In genomic region chr19:56389879-56390278, GRCm38 (mm10) we compare ENCODE assay signal across 11 mouse cellular contexts. TPM values are rescaled to one million over a fixed set of nuclear protein-coding genes. Genes with fewer than 3 reads are reported as not detected.
A peak's percentile ranks its signal among the peaks of the same experiment; 100 is the strongest.
DNase-seq lines count a peak whose midpoint lies in the region; ATAC-seq and TF ChIP-seq lines count a peak whose summit lies in the region.
"Had no signal": no experiment of that assay in that cellular context is flagged by ENCODE, and none has a peak within 500 bp of the region (broad histone marks: within the 10 kb centered on the region; RNA-seq: fewer than 3 reads in every experiment).

Gene Nrap (minus strand): TSS chr19:56390037.

- no peak for DNase-seq in lung, embryonic 14.5 days
- DNase-seq in lung, postnatal 10 days = no peak
- DNase-seq in heart, adult 8-10 months (ENCODE audit: low spot score) = peak; percentile 57
- DNase-seq in heart, postnatal 25 days (ENCODE audit: low spot score) = no peak
- DNase-seq in MN1 (ENCODE audit: low spot score) = no peak
- DNase-seq in layer of hippocampus, postnatal 25 days (ENCODE audit: extremely low spot score in 1 of 2, low spot score in 1 of 2) = no peak
- no peak for DNase-seq in forebrain, embryonic 14.5 days (ENCODE audit: low spot score)
- DNase-seq: adrenal gland, adult 8-10 months; thymus, postnatal 14 days had no signal

- H3K4me3 ChIP-seq in lung, embryonic 14.5 days (ENCODE audit: low read depth, low read length) = no peak within 1 kb of the TSS
- H3K4me3 ChIP-seq in small intestine, adult 2 months (ENCODE audit: low read depth, low read length) = no peak within 1 kb of the TSS
- no peak within 1 kb of the TSS for H3K4me3 ChIP-seq in forebrain, embryonic 14.5 days (ENCODE audit: low read depth, low read length)
- H3K4me3 ChIP-seq: midbrain, embryonic 12.5 days had no signal

- no peaks in the 10 kb centered on the region for H3K27me3 ChIP-seq in lung, embryonic 14.5 days (ENCODE audit: insufficient read depth, low read length)
- H3K27me3 ChIP-seq in small intestine, adult 2 months (ENCODE audit: control insufficient read depth, insufficient read depth, low read length) = no peaks in the 10 kb centered on the region
- no peaks in the 10 kb centered on the region for H3K27me3 ChIP-seq in forebrain, embryonic 14.5 days (replicated peaks; ENCODE audit: control insufficient read depth, insufficient read depth, low read length)

- H3K27ac ChIP-seq in lung, embryonic 14.5 days (ENCODE audit: low read depth) = 0 out of 2 replicates have a peak within 1 kb of the TSS, but pooled peaks have one; percentile 19
- peak within 1 kb of the TSS; percentile 53 for H3K27ac ChIP-seq in small intestine, adult 2 months (ENCODE audit: insufficient read depth, low read depth, low read length)
- H3K27ac ChIP-seq in forebrain, embryonic 14.5 days (ENCODE audit: low read depth, low read length) = no peak within 1 kb of the TSS
- H3K27ac ChIP-seq: midbrain, embryonic 12.5 days had no signal

- no peaks in the 10 kb centered on the region for H3K4me1 ChIP-seq in lung, embryonic 14.5 days (ENCODE audit: insufficient read depth)
- peaks cover 21% of the 10 kb centered on the region; the same call in 1 of the 2 replicates for H3K4me1 ChIP-seq in small intestine, adult 2 months (ENCODE audit: control insufficient read depth, insufficient read depth, insufficient read length, low read length)
- no peaks in the 10 kb centered on the region for H3K4me1 ChIP-seq in forebrain, embryonic 14.5 days (ENCODE audit: control insufficient read depth, insufficient read depth, low read length)
- H3K4me1 ChIP-seq: midbrain, embryonic 12.5 days had no signal

- no peaks in the 10 kb centered on the region for H3K9me3 ChIP-seq in lung, embryonic 14.5 days (ENCODE audit: low read depth, low read length)
- no peaks in the 10 kb centered on the region for H3K9me3 ChIP-seq in forebrain, embryonic 14.5 days (replicated peaks; ENCODE audit: control insufficient read depth, low read length)
- H3K9me3 ChIP-seq: midbrain, embryonic 12.5 days had no signal

- 62% methylated on average over 11 of the region's 11 CpGs for WGBS in lung, embryonic 14.5 days
- WGBS in small intestine, adult 2 months = 91% methylated on average over 11 of the region's 11 CpGs
- WGBS in forebrain, embryonic 14.5 days = 93% methylated on average over 11 of the region's 11 CpGs

- intact Hi-C loops in heart, postnatal 25 days (cut with DNase I) = no loop called here

- no peak for ATAC-seq in lung, embryonic 14.5 days (ENCODE audit: insufficient read depth)
- no peak for ATAC-seq in forebrain, embryonic 14.5 days

- H3K4me2 ChIP-seq in lung, embryonic 14.5 days = no peak within 1 kb of the TSS
- H3K4me2 ChIP-seq in forebrain, embryonic 14.5 days (ENCODE audit: low read length) = no peak within 1 kb of the TSS
- H3K4me2 ChIP-seq: midbrain, embryonic 12.5 days had no signal

- no peak within 1 kb of the TSS for H3K9ac ChIP-seq in lung, embryonic 14.5 days
- no peak within 1 kb of the TSS for H3K9ac ChIP-seq in forebrain, embryonic 14.5 days (ENCODE audit: low read length)
- H3K9ac ChIP-seq: midbrain, embryonic 12.5 days had no signal

- no peaks in the 10 kb centered on the region for H3K36me3 ChIP-seq in lung, embryonic 14.5 days (ENCODE audit: insufficient read depth)
- no peaks in the 10 kb centered on the region for H3K36me3 ChIP-seq in small intestine, adult 2 months (ENCODE audit: control insufficient read depth, insufficient read depth, low read length)
- H3K36me3 ChIP-seq in forebrain, embryonic 14.5 days (ENCODE audit: control insufficient read depth, insufficient read depth, low read length) = no peaks in the 10 kb centered on the region
- H3K36me3 ChIP-seq: midbrain, embryonic 12.5 days had no signal

- no peak for TF ChIP-seq POLR2A in small intestine, adult 2 months (IDR thresholded peaks at IDR 0.05; ENCODE audit: low read depth, low read length)

- no peak for TF ChIP-seq CTCF in lung, embryonic 14.5 days (IDR thresholded peaks at IDR 0.05; ENCODE audit: low read depth)
- no peak for TF ChIP-seq CTCF in small intestine, adult 2 months (IDR thresholded peaks at IDR 0.05; ENCODE audit: extremely low read depth, insufficient read length, insufficient replicate concordance, low read depth, low read length)

RNA-seq across cellular contexts. Expression of gene Nrap, which starts in this region (rescaled TPM):
- 0.18 and 0.32 TPM in 2 replicates for polyA plus RNA-seq in lung, embryonic 14.5 days (2014; fragmentation: Nextera tagmentation; extraction: Ambion mirVana)
- total RNA-seq in heart, adult 8-10 months (2022) = 100 to 1,000 TPM; 392 to 561 (median 511) TPM
- 100 to 1,000 TPM; 314 to 343 TPM for total RNA-seq in heart, postnatal 25 days (2021)
- 0.41 and 1.7 TPM in 2 replicates for polyA plus RNA-seq in small intestine, adult 2 months (2012; rRNA removed)
- under 1 TPM; 0.07 to 0.09 TPM for total RNA-seq in layer of hippocampus, postnatal 25 days (2021)
- 0.14 and 0.55 TPM in 2 replicates for polyA plus RNA-seq in forebrain, embryonic 14.5 days (2014; fragmentation: Nextera tagmentation; extraction: Ambion mirVana)

Comparison
In these comparisons a context has a peak if more than half of its experiments do, and no peak if none do; other contexts are left out.
1. RNA of gene Nrap (total RNA-seq): 392 to 561 TPM in heart, adult 8-10 months and 314 to 343 TPM in heart, postnatal 25 days; 0.07 to 0.09 TPM in layer of hippocampus, postnatal 25 days; every median in the first group is over 100 times any median in the second.